Mouse (Mus musculus) midbrain, embryonic 10.5 days (tissue): Measurements from ENCODE around the gene Baiap2l1. TPM values are rescaled to one million over a fixed set of nuclear protein-coding genes. Genes with fewer than 3 reads are reported as not detected.

ENCODE experiments used
- DNase-seq: peaks from one replicate; pipeline ENCODE4 v3.0.0-alpha.2; 2017; ENCODE audit warnings: low spot score
- H3K27ac ChIP-seq: fragments of 300-500 bp; sonication (generic); replicated peaks from 2 replicates; pipeline ENCODE4 v1.5.1; 2016; ENCODE audit warnings: mild to moderate bottlenecking
- H3K27me3 ChIP-seq: fragments of 300-500 bp; sonication (generic); 2 replicates; pipeline ENCODE4 v1.6.1; 2016; ENCODE audit warnings: low read depth, mild to moderate bottlenecking; ENCODE audit not compliant: poor library complexity, severe bottlenecking
- H3K36me3 ChIP-seq: fragments of 300-500 bp; sonication (generic); 2 replicates; pipeline ENCODE4 v1.6.1; 2016; ENCODE audit warnings: mild to moderate bottlenecking, moderate library complexity
- H3K4me1 ChIP-seq: fragments of 300-500 bp; sonication (generic); 2 replicates; pipeline ENCODE4 v1.6.1; 2016
- H3K4me3 ChIP-seq: fragments of 300-500 bp; sonication (generic); 2 replicates; pipeline ENCODE4 v1.5.1; 2016; ENCODE audit warnings: mild to moderate bottlenecking, moderate library complexity
- H3K9me3 ChIP-seq: fragments of 300-500 bp; sonication (generic); replicated peaks from 2 replicates; pipeline ENCODE4 v1.6.1; 2016; ENCODE audit warnings: mild to moderate bottlenecking
- WGBS: fragments of 180-500 bp; shearing (Covaris S2); methylation state at CpG from one replicate; pipeline ENCODE4 v1.1.7; 2016; 5-methylcytosine and 5-hydroxymethylcytosine counted together
- polyA plus RNA-seq: library from polyadenylated mRNA; unstranded; fragments of >200 nt; fragmentation: Nextera tagmentation; extraction: Ambion mirVana; gene quantifications from 2 replicates; pipeline ENCODE4 v1.2.1, GENCODE M21; 2016

Gene Baiap2l1
- polyA plus RNA-seq, 1 experiment from 2014 or later = 3.9 TPM

DNA sequence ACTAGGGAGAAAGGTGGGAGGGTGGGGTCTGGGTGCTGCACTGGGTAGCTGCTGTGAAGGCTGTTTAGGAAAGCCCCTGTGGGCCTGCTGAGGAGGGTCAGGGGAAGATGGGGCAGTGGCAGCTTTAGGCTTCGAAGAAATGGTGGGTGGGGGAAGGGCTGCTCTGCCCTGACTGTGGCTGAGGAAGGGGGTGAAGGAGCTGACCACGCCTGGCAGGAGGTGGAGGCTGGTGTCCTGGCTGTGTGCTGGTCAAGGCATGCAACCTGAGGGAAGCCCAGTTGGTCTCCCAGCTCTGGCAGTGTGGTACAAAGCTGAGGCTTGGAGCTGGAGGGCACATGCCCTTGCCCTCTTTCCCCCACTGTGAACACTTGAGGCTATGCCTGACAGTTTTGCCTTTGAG is 99.2 kb downstream of the Baiap2l1 start:
- H3K27ac ChIP-seq = 0 out of 2 replicates have a peak overlapping the region, but pooled peaks have one; percentile 29
- DNase-seq = no peak
- H3K27me3 ChIP-seq = no peaks in the 10 kb centered on the region
- H3K4me1 ChIP-seq = peaks cover 57% of the 10 kb centered on the region
- H3K36me3 ChIP-seq = peaks cover 62% of the 10 kb centered on the region
- H3K9me3 ChIP-seq = no peaks in the 10 kb centered on the region
- 8% methylated on average over 2 of the region's 2 CpGs for WGBS
- H3K4me3 ChIP-seq = peak overlapping the region; percentile 92

DNA sequence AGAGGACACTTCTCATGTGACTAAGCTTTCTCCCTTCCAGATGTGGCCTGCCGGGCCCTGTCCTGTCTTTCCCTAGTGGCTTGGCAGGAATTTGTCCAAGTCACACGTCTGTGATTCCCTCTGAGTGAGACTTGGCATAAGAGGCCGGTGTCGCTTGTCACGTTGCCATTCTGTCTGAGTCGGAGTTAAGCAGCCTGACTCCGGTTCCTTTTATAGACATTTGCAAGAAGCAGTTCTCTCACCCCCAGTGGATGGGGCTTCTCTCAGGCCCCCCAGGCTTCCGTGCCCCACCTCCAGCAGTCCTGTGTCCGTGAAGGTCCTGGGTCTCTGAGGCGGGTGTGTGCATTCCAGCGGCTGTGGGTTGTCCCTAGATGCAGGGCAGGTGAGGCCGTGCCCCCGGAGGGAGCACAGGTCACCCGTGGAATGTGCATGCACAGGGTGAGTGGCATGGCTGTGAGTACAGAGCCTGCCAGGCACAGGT is 99.7 kb downstream of the Baiap2l1 start:
- H3K27me3 ChIP-seq = no peaks in the 10 kb centered on the region
- peak overlapping the region; percentile 92 for H3K4me3 ChIP-seq
- WGBS = 42% methylated on average over 14 of the region's 14 CpGs
- 0 out of 2 replicates have a peak overlapping the region, but pooled peaks have one; percentile 29 for H3K27ac ChIP-seq
- peaks cover 57% of the 10 kb centered on the region for H3K36me3 ChIP-seq
- no peak for DNase-seq
- H3K4me1 ChIP-seq = peaks cover 57% of the 10 kb centered on the region
- no peaks in the 10 kb centered on the region for H3K9me3 ChIP-seq

DNA sequence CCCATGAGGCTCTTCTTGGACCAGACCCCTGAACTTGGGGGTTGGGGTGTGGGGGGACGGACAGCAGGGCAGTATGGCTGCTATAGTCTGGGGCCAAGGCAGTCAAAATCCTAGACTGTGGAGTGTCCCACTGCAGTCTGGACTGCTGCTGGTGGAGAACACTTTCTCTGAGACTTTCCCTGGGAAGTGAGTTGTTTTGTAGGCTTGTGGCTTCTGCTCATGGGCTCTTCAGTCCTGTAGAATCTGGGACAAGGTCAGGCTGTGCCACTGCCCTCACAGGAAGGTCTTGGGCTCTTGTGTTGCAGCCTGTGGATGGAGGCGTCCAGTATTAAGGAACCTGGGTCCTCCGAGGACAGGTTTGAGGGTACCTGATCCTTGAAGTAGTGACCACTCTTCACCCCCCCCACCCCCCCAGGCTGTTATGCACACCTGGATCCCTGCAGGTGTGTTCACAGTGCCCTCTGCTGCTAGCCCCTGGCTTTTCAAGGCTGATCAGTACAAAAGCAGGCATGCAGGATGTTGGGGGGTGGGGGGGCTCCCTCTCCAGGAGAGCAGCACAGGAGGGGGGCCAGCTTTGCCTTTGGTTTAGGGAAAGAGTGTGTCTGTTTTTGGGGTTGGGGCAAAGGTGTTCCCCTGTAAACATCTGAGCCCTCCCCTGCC is 100.3 kb downstream of the Baiap2l1 start:
- Histone ChIP-seq H3K4me3 (peak overlapping the region; percentile 92), H3K27ac (peak overlapping the region; percentile 96), H3K27me3 (no peaks in the 10 kb centered on the region), H3K36me3 (peaks cover 52% of the 10 kb centered on the region), H3K4me1 (peaks cover 57% of the 10 kb centered on the region), H3K9me3 (no peaks in the 10 kb centered on the region)
- DNase-seq = no peak
- 80% methylated on average over 3 of the region's 3 CpGs for WGBS

DNA sequence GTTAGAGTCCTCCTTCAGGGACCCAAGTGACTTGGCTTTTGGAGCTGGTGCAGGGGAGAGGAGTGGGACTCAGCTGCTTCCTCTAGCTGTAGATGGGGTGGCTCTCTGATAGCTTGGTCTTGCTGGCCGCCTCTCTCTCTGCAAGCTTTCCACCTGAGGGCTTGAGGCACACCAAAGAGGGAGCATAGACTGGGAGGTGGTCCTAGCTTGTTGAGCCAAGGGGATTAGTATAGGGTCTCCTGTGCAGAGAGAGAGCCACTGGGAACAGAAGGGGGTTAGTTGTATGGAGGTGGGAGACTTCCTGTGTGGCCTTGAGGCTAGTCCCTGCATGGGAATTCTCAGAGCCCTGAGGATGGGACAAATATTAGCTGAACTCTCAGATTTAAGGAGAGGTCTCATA is 101.0 kb downstream of the Baiap2l1 start:
- no peaks in the 10 kb centered on the region for H3K27me3 ChIP-seq
- H3K27ac ChIP-seq = peak overlapping the region; percentile 96
- no peak for DNase-seq
- H3K4me1 ChIP-seq = peaks cover 54% of the 10 kb centered on the region
- H3K36me3 ChIP-seq = peaks cover 47% of the 10 kb centered on the region
- H3K9me3 ChIP-seq = no peaks in the 10 kb centered on the region
- H3K4me3 ChIP-seq = peak overlapping the region; percentile 92
- WGBS = 42% methylated on average over 1 of the region's 1 CpGs

DNA sequence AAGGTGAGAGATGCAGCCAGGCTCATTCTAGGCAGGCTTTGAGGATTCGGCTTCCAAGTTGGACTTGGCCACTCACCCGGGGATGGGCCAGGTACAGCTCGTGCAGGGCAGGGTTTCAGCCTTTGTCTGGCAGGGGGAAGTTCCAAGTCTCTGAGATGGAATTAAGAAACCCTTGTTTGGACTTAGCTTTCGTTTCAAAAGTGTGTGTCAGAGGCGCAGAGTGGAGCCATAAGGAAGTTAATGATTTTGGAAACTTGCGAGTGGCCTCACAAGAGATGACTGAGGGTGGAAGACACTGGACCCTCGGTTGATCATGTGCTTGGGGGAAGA is 101.4 kb downstream of the Baiap2l1 start:
- Histone ChIP-seq H3K4me1 (peaks cover 53% of the 10 kb centered on the region), H3K4me3 (peak overlapping the region; percentile 92), H3K27ac (peak overlapping the region; percentile 96), H3K27me3 (no peaks in the 10 kb centered on the region), H3K9me3 (no peaks in the 10 kb centered on the region), H3K36me3 (peaks cover 43% of the 10 kb centered on the region)
- no peak for DNase-seq
- WGBS = 15% methylated on average over 7 of the region's 7 CpGs

DNA sequence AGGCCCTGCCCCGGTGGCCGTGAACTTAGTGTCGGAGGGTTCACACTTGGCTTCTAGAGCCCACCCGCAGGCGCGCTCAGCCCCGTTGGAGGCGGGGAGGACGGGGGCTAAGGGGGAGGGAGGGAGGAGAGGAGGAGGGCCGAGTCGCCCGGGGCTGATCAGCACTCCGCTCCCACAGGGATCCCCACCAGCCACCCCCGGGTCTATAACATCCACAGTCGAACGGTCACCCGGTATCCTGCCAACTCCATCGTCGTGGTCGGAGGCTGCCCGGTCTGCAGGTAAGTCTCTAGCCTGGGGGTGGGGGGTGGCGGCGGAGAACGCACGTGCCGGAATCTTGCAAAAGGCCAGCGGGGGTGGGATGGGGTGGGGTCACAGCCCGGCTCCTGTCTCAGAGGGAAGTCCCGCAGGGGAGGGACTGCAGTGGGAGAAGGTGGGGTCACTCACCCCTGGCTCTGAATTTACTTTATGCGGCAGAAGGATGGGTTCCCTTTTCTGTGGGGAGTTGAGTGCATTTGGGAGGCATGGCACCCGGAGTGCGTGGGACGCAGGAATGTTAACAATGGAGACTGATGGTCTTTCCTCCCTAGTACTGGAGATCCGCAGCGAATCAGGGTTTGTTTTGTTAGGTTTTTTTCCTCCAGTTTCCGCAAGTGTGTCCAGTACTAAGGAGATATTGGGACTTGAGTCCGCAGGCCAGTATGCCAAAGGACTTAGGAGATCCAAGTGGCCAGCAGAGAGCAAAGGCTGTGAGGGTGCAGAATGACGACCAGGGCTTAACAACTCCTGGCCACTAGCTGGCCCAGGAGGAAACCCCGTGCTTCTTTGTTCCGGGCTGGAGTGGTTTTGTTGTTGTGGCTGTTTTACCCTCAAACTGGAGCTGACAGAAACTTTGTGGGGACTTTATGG is 102.0 kb downstream of the Baiap2l1 start:
- Histone ChIP-seq H3K4me1 (peaks cover 53% of the 10 kb centered on the region), H3K27ac (peak overlapping the region; percentile 96), H3K36me3 (peaks cover 37% of the 10 kb centered on the region), H3K9me3 (no peaks in the 10 kb centered on the region), H3K4me3 (peak overlapping the region; percentile 92), H3K27me3 (no peaks in the 10 kb centered on the region)
- under 1% methylated on average over 40 of the region's 40 CpGs for WGBS
- DNase-seq = peak; percentile 76

DNA sequence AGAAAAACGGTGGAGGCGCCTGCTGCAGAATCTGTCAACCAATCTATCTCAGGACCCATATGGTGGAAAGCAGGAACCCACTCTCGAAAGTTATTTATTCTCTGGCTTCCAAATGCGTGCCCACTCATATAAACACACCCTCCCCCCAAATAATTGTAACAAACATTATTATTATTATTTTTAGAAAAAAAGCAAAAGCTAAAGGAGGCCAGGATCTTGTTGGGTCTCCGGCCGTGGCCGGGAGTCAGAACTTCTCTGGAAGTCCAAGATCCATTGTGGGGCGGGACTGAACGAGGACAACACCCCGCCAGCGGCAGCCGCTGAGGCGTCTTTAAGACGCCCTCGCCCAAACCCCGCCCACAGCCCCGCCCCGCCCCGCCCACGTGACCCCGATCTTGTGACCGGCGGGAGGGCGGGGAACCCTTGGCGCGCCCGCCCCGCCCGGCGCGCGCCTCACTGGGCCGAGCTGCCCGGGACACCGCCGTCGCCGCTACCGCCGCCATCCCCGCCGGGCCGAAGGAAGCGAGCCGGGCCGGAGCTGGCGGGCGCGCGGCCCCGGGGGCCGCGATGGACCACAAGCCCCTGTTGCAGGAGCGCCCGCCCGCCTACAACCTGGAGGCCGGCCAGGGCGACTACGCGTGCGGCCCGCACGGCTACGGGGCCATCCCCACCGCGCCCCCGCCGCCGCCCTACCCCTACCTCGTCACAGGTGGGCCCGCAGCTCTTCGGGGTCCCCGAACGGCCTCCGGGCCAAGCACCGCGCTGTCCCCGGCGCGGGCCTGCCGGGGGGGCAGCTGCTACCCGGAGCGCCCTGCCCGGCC is 102.9 kb downstream of the Baiap2l1 start:
- DNase-seq = peak; percentile 92
- H3K4me3 ChIP-seq = peak overlapping the region; percentile 92
- H3K4me1 ChIP-seq = peaks cover 44% of the 10 kb centered on the region
- H3K27me3 ChIP-seq = no peaks in the 10 kb centered on the region
- H3K9me3 ChIP-seq = peaks cover 6% of the 10 kb centered on the region
- peak overlapping the region; percentile 96 for H3K27ac ChIP-seq
- H3K36me3 ChIP-seq = peaks cover 28% of the 10 kb centered on the region
- WGBS = 1% methylated on average over 80 of the region's 84 CpGs

DNA sequence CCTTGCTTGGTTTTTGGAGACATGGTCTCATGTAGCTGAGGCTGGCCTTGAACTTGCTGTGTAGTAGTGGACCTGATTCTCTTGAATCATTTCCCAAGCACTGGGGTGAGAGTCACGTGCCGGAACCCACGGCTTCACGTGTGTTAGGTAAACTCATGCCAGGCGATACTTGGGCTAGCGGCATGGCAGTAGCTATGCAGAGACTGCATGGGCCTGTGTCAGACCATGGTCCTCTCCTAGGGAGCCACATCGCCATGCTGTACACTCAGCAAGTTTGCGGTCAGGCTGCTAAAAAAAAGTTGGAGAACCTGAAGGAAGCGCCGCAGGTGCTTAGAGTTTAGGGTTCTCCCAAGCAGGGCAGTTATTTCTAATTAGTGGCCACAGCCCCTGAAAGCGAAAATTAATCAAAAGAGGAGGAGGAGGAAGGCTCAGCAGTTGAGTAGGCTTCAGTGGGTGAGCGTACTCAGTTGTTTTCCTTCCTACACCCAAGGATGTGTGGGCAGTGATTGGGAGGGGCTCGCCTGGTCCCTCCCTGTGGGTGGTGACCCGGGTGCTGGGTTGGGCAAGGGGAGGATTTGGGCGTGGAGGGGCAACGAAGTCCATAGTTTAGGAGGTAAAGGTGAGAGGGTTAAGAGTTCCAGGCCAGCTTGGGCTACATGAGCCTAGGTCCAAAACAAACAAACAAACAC is 103.6 kb downstream of the Baiap2l1 start:
- peak overlapping the region; percentile 92 for H3K4me3 ChIP-seq
- DNase-seq = no peak
- no peaks in the 10 kb centered on the region for H3K27me3 ChIP-seq
- peaks cover 21% of the 10 kb centered on the region for H3K36me3 ChIP-seq
- peaks cover 9% of the 10 kb centered on the region for H3K9me3 ChIP-seq
- peaks cover 39% of the 10 kb centered on the region for H3K4me1 ChIP-seq
- peak overlapping the region; percentile 96 for H3K27ac ChIP-seq
- 60% methylated on average over 16 of the region's 16 CpGs for WGBS

DNA sequence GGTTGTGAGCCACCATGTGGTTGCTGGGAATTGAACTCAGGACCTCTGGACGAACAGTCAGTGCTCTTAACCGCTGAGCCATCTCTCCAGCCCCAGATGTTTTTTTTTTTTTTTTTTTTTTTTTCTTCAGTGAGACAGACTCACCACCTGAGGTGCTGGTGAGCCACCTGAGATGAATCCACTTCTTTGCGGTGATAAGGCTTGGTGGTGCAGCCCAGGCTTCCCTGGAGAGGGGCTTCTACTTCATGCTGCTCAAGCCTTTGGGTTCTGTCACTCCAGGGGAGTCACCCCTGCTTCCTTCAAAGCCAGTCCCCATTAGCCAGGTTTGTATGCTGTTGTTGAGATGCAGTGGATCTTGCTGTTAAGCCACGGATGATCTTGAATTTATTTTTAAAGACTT is 104.7 kb downstream of the Baiap2l1 start:
- 76% methylated on average over 4 of the region's 4 CpGs for WGBS
- peaks cover 28% of the 10 kb centered on the region for H3K4me1 ChIP-seq
- H3K4me3 ChIP-seq = no peak overlapping the region
- H3K27ac ChIP-seq = no peak overlapping the region
- no peak for DNase-seq
- peaks cover 11% of the 10 kb centered on the region for H3K36me3 ChIP-seq
- H3K9me3 ChIP-seq = peaks cover 9% of the 10 kb centered on the region
- H3K27me3 ChIP-seq = no peaks in the 10 kb centered on the region

DNA sequence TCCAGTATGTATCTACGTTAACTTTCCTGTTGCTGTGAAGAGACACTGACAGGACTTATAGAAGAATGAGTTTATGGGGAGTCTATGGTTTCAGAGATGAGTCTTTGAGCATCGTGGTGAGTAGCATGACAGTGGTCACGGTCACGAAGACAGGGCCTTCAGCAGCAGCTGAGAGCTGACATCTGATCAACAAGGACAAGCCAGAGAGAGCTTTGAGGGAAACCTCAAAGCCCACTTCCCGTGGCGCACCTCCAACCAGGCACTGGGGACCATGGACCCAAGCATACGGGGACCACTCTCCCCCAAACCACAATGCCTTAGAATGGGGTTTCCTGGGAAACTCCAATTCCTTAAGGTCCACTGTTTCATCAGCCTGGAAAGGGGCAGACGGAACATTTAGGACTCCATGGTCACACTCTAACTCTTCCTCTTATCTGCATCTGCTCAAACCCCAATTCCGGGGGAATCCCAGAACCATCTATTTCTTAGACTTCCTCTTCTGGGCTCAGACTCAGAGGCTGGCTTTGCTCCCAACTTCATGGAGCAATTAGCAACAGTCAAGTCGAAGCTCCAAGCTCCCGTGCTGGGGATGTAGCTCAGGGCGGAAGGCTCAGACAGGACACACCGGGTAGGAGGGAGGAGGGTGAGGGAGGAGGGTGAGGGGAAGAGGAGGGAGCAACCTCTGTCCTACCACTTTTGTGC is 105.9 kb downstream of the Baiap2l1 start:
- Histone ChIP-seq H3K9me3 (peaks cover 9% of the 10 kb centered on the region), H3K4me3 (no peak overlapping the region), H3K27ac (no peak overlapping the region), H3K27me3 (no peaks in the 10 kb centered on the region), H3K36me3 (no peaks in the 10 kb centered on the region), H3K4me1 (peaks cover 16% of the 10 kb centered on the region)
- no peak for DNase-seq
- 93% methylated on average over 13 of the region's 13 CpGs for WGBS

DNA sequence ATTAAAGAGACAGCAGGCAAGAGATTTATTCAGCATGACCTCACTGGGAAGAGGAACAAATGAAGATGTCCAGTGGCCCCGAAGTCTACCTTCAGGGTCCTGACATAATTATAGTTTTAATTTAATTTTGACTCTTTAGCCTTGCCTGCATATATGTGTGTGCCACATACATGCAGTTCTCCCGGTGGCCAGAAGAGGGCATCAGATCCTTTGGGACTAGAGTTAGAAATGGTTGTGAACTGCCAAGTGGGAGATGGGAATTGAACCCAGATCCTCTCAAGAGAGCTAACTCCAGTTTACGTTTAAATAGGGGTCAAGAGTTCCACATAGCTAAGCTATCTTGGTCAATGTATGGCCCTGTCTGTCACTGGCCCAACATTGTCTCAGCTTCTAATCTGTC is 108.0 kb downstream of the Baiap2l1 start:
- Histone ChIP-seq H3K27ac (no peak overlapping the region), H3K27me3 (no peaks in the 10 kb centered on the region), H3K4me3 (no peak overlapping the region), H3K4me1 (peaks cover 8% of the 10 kb centered on the region), H3K9me3 (peaks cover 9% of the 10 kb centered on the region), H3K36me3 (no peaks in the 10 kb centered on the region)
- 72% methylated on average over 3 of the region's 3 CpGs for WGBS
- DNase-seq = no peak
